Mouse (Mus musculus) stomach, embryonic 15.5 days (tissue): ENCODE measurements around the gene Hpcal1. TPM values are rescaled to one million over a fixed set of nuclear protein-coding genes. Genes with fewer than 3 reads are reported as not detected.
A peak's percentile ranks its signal among the peaks of the same experiment; 100 is the strongest.

Experiments used
- ATAC-seq: fragments of 200-750 bp; cut with Nextera tagmentation; 2 replicates; pipeline ENCODE4 v1.8.0; 2017; ENCODE audit warnings: low read depth, moderate number of reproducible peaks, moderate TSS enrichment; ENCODE audit not compliant: insufficient read depth, low FRiP score
- H3K27ac ChIP-seq: fragments of 300-500 bp; sonication (generic); 2 replicates; pipeline ENCODE4 v1.5.1; 2015; ENCODE audit warnings: mild to moderate bottlenecking, inconsistent platforms
- H3K27me3 ChIP-seq: fragments of 300-500 bp; sonication (generic); replicated peaks from 2 replicates; pipeline ENCODE4 v1.6.1; 2015; ENCODE audit warnings: inconsistent platforms
- H3K36me3 ChIP-seq: fragments of 300-500 bp; sonication (generic); 2 replicates; pipeline ENCODE4 v1.6.1; 2015; ENCODE audit warnings: inconsistent platforms
- H3K4me1 ChIP-seq: fragments of 300-500 bp; sonication (generic); 2 replicates; pipeline ENCODE4 v1.6.1; 2015; ENCODE audit warnings: inconsistent platforms
- H3K4me2 ChIP-seq: fragments of 300-500 bp; sonication (generic); 2 replicates; pipeline ENCODE4 v1.6.1; 2015; ENCODE audit warnings: mild to moderate bottlenecking, inconsistent platforms
- H3K4me3 ChIP-seq: fragments of 300-500 bp; sonication (generic); replicated peaks from 2 replicates; pipeline ENCODE4 v1.5.1; 2015; ENCODE audit warnings: inconsistent platforms
- H3K9ac ChIP-seq: fragments of 300-500 bp; sonication (generic); 2 replicates; pipeline ENCODE4 v1.6.1; 2015; ENCODE audit warnings: inconsistent platforms
- H3K9me3 ChIP-seq: fragments of 300-500 bp; sonication (generic); 2 replicates; pipeline ENCODE4 v1.6.1; 2016; ENCODE audit warnings: inconsistent platforms
- WGBS: fragments of 180-500 bp; shearing (Covaris S2); methylation state at CpG from one replicate; pipeline ENCODE4 v1.1.7; 2015; 5-methylcytosine and 5-hydroxymethylcytosine counted together
- polyA plus RNA-seq: library from polyadenylated mRNA; unstranded; fragments of >200 nt; fragmentation: Nextera tagmentation; extraction: Ambion mirVana; gene quantifications from 2 replicates; pipeline ENCODE4 v1.2.1, GENCODE M21; 2015

The Hpcal1 gene
- polyA plus RNA-seq, 1 experiment from 2014 or later, result 61.0 TPM

DNA sequence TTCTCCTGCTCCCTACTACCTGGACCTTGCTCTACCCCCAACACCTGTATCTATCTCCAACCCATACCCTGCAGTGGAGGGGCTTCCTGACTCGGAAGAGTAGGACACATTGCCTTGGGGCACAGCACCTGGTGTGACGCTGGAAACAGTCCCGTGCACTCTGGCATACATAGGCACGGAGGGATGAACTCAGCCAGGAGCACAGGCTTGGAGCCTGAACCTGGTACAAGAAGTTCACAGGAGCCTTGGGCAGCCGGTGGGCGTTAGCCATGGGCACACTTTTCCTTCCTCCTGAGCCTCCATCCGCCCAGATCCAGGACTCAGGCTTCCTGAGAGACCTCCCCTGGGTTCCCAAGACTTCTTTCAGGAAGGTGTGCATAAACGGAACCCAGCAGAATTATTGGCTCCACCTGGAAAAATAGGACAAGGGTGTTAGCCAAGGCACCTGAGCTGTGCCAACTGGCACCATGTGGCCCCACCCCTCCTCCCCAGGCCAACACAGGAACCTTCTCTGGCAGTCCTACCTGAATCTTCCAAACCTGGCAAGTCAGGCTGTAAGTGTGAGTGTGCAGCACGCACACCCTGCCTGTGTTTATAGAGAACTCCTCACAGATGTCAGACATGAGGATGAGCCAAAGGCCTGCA lies 26.5 kb upstream of the Hpcal1 start:
- no peak overlapping the region for H3K4me3 ChIP-seq
- WGBS, result 82% methylated on average over 9 of the region's 9 CpGs
- H3K9ac ChIP-seq, result no peak overlapping the region
- no peaks in the 10 kb centered on the region for H3K27me3 ChIP-seq
- H3K4me1 ChIP-seq, result 0 out of 2 replicates have a peak, but pooled peaks cover 3% of the 10 kb centered on the region
- no peak for ATAC-seq
- H3K4me2 ChIP-seq, result no peak overlapping the region
- no peak overlapping the region for H3K27ac ChIP-seq
- no peaks in the 10 kb centered on the region for H3K36me3 ChIP-seq
- no peaks in the 10 kb centered on the region for H3K9me3 ChIP-seq

DNA sequence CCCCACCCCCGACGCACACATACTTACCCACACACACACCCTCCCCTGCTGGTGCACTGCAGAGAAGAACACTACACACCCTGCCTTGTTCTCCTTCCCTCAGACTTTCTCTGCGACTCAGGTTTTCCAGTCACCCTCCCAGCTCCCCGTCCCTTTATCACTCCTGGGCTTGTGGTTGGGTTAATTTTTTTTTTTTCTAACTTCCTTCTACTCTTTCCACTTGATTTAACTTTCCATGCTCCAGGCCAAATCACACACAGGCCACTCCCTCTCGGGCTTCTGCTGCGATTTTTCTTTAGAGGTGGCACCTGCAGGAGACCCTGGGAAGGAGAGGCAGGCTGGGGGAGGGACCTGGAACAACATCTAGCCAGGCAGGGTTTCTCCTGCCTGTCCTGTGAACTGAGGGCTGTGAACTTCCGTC lies 24.7 kb upstream of the Hpcal1 start:
- H3K4me3 ChIP-seq, result no peak overlapping the region

DNA sequence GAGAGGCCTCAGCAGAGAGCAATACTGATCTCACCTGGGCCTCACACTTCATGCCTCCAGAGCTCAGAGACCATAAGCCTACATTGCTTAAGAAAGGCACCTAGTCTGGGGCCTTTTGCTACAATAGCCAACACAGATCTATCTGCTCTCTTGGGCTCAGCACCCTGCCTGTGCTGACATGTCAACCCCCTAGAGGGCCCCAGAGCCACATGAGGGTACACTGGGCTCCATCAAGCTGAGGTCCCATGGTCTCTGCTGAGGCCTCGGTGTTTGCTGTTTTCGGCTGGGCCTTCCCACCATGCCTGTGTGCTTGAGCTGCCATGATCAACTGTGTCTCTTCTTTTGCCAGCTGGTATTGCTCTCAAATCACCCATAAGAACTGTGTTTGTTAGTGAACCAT lies 24.0 kb upstream of the Hpcal1 start:
- 0 out of 2 replicates have a peak, but pooled peaks have one; percentile 32 for ATAC-seq

More for the DNA sequence above, 24.7 kb upstream of the Hpcal1 start:
- Histone ChIP-seq H3K9me3 (no peaks in the 10 kb centered on the region), H3K4me1 (0 out of 2 replicates have a peak, but pooled peaks cover 3% of the 10 kb centered on the region), H3K27me3 (no peaks in the 10 kb centered on the region), H3K4me2 (no peak overlapping the region), H3K36me3 (no peaks in the 10 kb centered on the region), H3K27ac (peak overlapping the region; percentile 75; the same call in 1 of the 2 replicates), H3K9ac (no peak overlapping the region)
- peak; percentile 74 for ATAC-seq
- 49% methylated on average over 7 of the region's 7 CpGs for WGBS

DNA sequence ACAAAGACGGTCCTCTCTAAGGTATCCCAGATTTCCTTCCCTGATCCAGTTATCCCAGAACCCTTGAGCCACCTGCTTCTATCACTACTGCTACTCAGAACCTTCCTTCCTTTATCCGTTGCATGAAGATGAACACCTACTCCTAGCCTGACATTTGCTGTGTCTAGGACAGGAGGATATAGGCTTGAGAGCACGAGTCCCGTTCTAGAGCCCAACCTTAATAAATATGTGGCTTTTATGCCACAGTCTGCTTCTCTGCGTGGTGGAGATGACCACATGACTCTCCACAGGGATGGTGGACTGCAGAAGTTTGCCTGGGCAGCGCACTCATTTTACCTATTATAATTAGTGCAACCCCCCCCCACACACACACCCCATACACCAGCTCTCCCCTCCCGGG lies 16.9 kb upstream of the Hpcal1 start:
- H3K4me2 ChIP-seq, result no peak overlapping the region
- H3K36me3 ChIP-seq, result no peaks in the 10 kb centered on the region
- no peak overlapping the region for H3K27ac ChIP-seq
- H3K9me3 ChIP-seq, result no peaks in the 10 kb centered on the region
- WGBS, result 48% methylated on average over 7 of the region's 7 CpGs
- H3K4me1 ChIP-seq, result no peaks in the 10 kb centered on the region
- no peak overlapping the region for H3K9ac ChIP-seq
- H3K4me3 ChIP-seq, result no peak overlapping the region
- no peaks in the 10 kb centered on the region for H3K27me3 ChIP-seq
- ATAC-seq, result no peak

More for the DNA sequence above, 24.0 kb upstream of the Hpcal1 start:
- 69% methylated on average over 2 of the region's 2 CpGs for WGBS
- H3K27ac ChIP-seq, result peak overlapping the region; percentile 75; the same call in 1 of the 2 replicates
- no peaks in the 10 kb centered on the region for H3K9me3 ChIP-seq
- H3K4me1 ChIP-seq, result 0 out of 2 replicates have a peak, but pooled peaks cover 1% of the 10 kb centered on the region
- H3K36me3 ChIP-seq, result no peaks in the 10 kb centered on the region
- H3K4me3 ChIP-seq, result no peak overlapping the region
- no peak overlapping the region for H3K4me2 ChIP-seq
- no peak overlapping the region for H3K9ac ChIP-seq
- H3K27me3 ChIP-seq, result no peaks in the 10 kb centered on the region

DNA sequence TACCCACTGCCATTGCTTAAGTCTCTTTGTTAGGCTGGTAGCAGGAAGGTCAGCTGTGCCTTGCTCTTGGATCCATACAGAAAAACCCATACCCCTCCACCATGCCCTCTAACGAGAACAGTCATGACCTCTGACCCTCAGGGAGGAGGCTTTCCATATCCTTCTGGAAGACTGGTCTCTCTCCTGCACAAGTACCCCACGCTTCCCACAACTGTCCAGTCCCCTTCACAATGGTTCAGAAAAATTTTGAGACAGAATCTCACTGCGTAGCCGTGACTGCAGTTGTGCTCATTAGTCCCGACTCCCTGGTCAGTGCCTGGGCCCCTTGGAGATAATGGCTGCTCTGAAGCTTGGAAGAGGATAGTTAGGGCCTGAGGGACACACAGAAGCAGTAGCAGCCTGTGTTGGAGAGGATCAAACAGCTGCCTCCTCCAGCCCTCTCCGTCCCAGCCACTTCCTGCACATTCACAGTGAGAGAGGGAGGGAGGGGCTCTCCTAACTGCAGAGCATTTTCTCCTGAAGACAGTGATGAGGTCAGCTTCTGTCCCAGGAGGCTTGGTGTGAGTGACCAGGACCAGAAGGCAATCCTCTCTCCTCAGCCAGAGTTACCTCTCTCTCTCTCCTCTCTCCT lies 16.4 kb upstream of the Hpcal1 start:
- 50% methylated on average over 6 of the region's 6 CpGs for WGBS
- Histone ChIP-seq H3K27ac (no peak overlapping the region), H3K9me3 (no peaks in the 10 kb centered on the region), H3K4me1 (no peaks in the 10 kb centered on the region), H3K36me3 (no peaks in the 10 kb centered on the region), H3K4me3 (no peak overlapping the region), H3K27me3 (no peaks in the 10 kb centered on the region), H3K4me2 (no peak overlapping the region), H3K9ac (no peak overlapping the region)
- ATAC-seq, result no peak

DNA sequence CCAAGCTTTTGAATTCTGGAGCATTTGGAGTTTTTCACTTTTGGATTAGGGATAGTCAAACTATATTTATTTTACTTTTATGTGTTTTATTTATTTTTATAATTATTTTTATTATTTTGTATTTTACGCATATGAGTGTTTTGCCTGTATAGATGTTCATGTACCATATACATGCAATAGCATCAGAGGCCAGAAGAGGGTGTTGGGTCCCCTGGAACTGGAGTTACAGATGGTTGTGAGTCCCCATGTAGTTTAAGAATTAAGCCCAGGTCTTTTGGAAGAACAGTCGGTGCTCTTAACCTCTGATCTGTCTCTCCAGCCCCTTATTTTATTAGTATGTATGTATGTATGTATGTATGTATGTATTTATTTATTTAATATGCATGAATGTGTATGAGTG lies 12.9 kb upstream of the Hpcal1 start:
- no peak for ATAC-seq
- Histone ChIP-seq H3K27me3 (no peaks in the 10 kb centered on the region), H3K36me3 (no peaks in the 10 kb centered on the region), H3K27ac (no peak overlapping the region), H3K4me1 (no peaks in the 10 kb centered on the region), H3K9ac (no peak overlapping the region), H3K4me3 (no peak overlapping the region), H3K9me3 (no peaks in the 10 kb centered on the region), H3K4me2 (no peak overlapping the region)
- 75% methylated on average over 2 of the region's 2 CpGs for WGBS

DNA sequence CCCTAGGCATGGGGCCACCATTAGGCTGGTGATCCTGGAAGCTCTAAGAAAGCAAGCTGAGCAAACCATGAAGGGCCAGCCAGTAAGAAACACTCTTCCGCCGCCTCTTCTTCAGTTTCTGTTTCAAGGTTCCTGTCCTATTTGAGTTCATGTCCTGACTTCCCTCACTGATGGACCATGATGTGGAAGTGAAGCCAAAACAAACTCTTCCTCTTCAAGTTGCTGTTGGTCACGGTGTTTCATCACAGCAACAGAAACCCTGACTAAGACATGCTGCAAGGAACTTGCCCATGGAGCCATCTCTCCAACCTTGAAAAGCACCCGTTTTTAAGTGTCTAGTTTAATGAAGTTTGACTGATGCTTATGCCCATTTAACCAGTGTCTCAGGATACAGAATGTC lies 11.1 kb upstream of the Hpcal1 start:
- Histone ChIP-seq H3K4me1 (no peaks in the 10 kb centered on the region), H3K27me3 (no peaks in the 10 kb centered on the region), H3K27ac (no peak overlapping the region), H3K4me3 (no peak overlapping the region), H3K9ac (no peak overlapping the region), H3K4me2 (no peak overlapping the region), H3K36me3 (no peaks in the 10 kb centered on the region), H3K9me3 (no peaks in the 10 kb centered on the region)
- WGBS, result 78% methylated on average over 4 of the region's 4 CpGs
- ATAC-seq, result no peak

DNA sequence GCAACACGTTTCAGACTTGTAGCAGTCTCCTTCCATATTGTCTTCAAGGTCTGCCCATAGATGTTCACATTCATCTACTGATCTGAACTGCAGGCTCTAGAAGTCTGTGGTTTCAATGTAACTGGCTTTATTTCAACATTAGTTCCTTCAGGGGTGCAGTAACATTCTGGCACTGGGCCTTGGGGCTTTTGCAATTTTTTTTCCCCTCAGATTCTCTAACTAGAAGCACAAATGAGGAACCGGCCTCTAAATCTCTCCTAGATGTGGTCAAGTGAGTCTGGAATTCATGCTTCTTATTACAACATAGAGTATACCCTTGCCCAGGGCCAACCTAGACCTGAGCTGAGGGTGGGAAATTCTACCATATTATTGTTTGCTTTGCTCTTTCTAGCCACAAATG lies 8.5 kb upstream of the Hpcal1 start:
- 88% methylated on average over 2 of the region's 2 CpGs for WGBS
- no peak for ATAC-seq
- Histone ChIP-seq H3K4me3 (no peak overlapping the region), H3K9me3 (no peaks in the 10 kb centered on the region), H3K4me2 (no peak overlapping the region), H3K4me1 (no peaks in the 10 kb centered on the region), H3K36me3 (no peaks in the 10 kb centered on the region), H3K27ac (no peak overlapping the region), H3K9ac (no peak overlapping the region), H3K27me3 (no peaks in the 10 kb centered on the region)

DNA sequence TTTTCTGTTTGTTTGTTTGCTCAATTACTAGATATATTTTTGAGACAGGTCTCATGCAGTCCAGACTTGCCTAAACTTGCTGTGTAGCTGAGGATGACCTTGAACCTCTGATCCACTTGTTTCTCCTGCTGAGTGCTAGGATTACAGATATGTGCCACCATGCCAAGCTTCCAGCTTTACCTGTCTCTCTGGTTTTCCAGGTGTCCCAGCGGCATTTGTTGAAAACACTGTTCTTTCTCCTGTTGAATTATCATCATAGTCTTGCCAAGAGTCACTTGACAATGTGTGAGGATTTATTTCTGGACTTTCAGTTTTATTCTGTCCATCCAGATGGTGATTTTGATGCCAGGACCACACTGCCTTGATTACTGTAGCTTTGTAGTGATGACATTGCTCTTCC lies 6.3 kb upstream of the Hpcal1 start:
- Histone ChIP-seq H3K36me3 (no peaks in the 10 kb centered on the region), H3K4me2 (no peak overlapping the region), H3K4me1 (no peaks in the 10 kb centered on the region), H3K9ac (no peak overlapping the region), H3K9me3 (no peaks in the 10 kb centered on the region), H3K27ac (no peak overlapping the region), H3K27me3 (no peaks in the 10 kb centered on the region), H3K4me3 (no peak overlapping the region)
- ATAC-seq, result no peak
- 76% methylated on average over 1 of the region's 1 CpGs for WGBS

DNA sequence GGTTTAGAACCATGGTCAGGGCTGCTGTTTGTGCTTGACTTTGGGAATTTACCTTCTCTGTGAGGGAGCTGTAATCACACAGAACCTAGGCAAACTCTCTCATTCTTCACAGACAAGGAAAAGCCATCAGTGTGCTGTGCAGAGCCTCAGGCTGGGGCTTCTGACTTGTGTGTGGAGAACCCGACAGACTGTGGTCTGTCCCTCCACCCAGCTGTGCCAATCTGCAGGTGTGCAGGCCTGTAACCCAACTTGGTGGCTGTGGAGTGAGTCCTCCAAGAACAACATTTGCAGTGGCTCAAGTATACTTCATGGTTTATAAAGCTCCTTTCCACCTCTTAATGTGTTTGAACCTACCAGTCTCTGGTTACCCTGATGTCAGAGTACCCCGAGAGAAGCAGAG lies 4.5 kb upstream of the Hpcal1 start:
- H3K9me3 ChIP-seq, result no peaks in the 10 kb centered on the region
- H3K27me3 ChIP-seq, result no peaks in the 10 kb centered on the region
- WGBS, result 70% methylated on average over 2 of the region's 2 CpGs
- 0 out of 2 replicates have a peak, but pooled peaks cover 4% of the 10 kb centered on the region for H3K4me1 ChIP-seq
- no peak overlapping the region for H3K9ac ChIP-seq
- no peak for ATAC-seq
- no peaks in the 10 kb centered on the region for H3K36me3 ChIP-seq
- H3K4me2 ChIP-seq, result no peak overlapping the region
- no peak overlapping the region for H3K27ac ChIP-seq
- H3K4me3 ChIP-seq, result no peak overlapping the region

DNA sequence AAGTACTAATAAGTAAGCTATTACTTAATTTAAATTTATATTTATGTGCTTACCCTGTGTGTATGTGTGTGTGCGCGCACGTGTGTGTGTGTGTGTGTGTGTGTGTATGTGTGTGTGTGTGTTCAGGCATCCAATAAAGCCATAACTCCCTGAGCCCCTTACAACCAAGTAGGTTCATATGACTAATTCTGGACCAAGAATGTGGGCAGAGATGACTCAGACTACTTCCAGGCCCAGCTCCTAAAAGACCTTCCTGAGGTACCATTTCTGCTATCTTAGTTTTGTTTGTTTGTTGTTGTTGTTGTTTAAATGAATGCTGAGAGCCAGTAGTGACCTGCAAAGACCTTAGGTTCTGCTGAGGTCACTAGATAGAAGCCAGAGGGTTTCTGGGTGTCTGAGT lies 1.7 kb upstream of the Hpcal1 start:
- no peak overlapping the region for H3K4me2 ChIP-seq
- no peaks in the 10 kb centered on the region for H3K27me3 ChIP-seq
- no peak overlapping the region for H3K27ac ChIP-seq
- no peaks in the 10 kb centered on the region for H3K36me3 ChIP-seq
- no peaks in the 10 kb centered on the region for H3K9me3 ChIP-seq
- no peak for ATAC-seq
- 91% methylated on average over 3 of the region's 3 CpGs for WGBS
- no peak overlapping the region for H3K9ac ChIP-seq
- no peak overlapping the region for H3K4me3 ChIP-seq
- peaks cover 13% of the 10 kb centered on the region; the same call in 1 of the 2 replicates for H3K4me1 ChIP-seq

DNA sequence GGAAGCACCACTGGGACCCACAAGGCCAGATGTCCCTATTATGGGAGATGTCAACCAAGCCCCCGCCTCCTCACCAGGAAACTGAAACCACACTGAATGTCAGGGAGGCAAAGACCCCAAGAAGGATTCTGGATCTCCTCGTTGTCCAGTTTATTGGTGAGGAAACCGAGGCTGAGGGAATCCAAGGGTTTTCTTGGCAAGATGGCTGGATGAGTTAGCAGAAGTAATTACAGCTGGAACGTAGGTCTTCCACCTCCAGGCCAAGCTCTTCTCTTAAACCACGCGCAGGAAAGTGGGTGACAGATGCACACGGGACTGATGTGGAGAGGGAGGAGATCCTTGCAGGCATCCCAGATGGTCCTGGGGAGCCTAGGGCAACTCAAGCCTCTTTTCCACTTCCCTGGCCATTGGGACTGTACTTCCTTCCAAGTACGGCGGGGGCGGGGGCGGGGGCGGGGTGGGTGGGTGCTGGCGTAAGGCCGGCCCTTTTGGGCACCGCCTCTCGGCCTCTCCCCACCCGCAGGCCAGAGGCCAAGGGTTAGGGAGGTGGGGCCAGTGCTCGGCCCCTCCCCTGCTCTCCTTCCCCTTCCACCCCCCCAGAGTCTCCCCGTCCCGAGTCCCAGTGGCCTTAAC lies 609 bp upstream of the Hpcal1 start:
- 11% methylated on average over 20 of the region's 20 CpGs for WGBS
- no peaks in the 10 kb centered on the region for H3K27me3 ChIP-seq
- no peak overlapping the region for H3K9ac ChIP-seq

More for the DNA sequence above, 609 bp upstream of the Hpcal1 start:
- Histone ChIP-seq H3K4me3 (peak overlapping the region; percentile 84), H3K4me1 (peaks cover 18% of the 10 kb centered on the region; the same call in 1 of the 2 replicates), H3K4me2 (peak overlapping the region; percentile 93), H3K9me3 (no peaks in the 10 kb centered on the region), H3K36me3 (no peaks in the 10 kb centered on the region), H3K27ac (peak overlapping the region; percentile 67; the same call in 1 of the 2 replicates)
- ATAC-seq, result peak; percentile 82
